ENCODE assay signal across 13 mouse cellular contexts in genomic region chr1:193586896-193587295, GRCm38 (mm10).
DNase-seq lines count a peak whose midpoint lies in the region; ATAC-seq lines count a peak whose summit lies in the region.
"Had no signal": no experiment of that assay in that cellular context is flagged by ENCODE, and none has a peak within 500 bp of the region (broad histone marks: within the 10 kb centered on the region; RNA-seq: fewer than 3 reads in every experiment).

No protein-coding gene starts in this region.

- no peaks in the 10 kb centered on the region for H3K36me3 ChIP-seq in forebrain, embryonic 15.5 days
- H3K36me3 ChIP-seq in forebrain, embryonic 12.5 days (replicated peaks) = no peaks in the 10 kb centered on the region
- H3K36me3 ChIP-seq in neural tube, embryonic 15.5 days = no peaks in the 10 kb centered on the region
- H3K36me3 ChIP-seq: liver, embryonic 13.5 days had no signal

- 32% methylated on average over 6 of the region's 6 CpGs for WGBS in forebrain, embryonic 15.5 days
- WGBS in forebrain, embryonic 12.5 days = 71% methylated on average over 6 of the region's 6 CpGs
- 76% methylated on average over 6 of the region's 6 CpGs for WGBS in neural tube, embryonic 15.5 days

- no peaks in the 10 kb centered on the region for H3K27me3 ChIP-seq in forebrain, embryonic 15.5 days
- H3K27me3 ChIP-seq in forebrain, embryonic 12.5 days = no peaks in the 10 kb centered on the region
- H3K27me3 ChIP-seq in neural tube, embryonic 15.5 days (replicated peaks) = no peaks in the 10 kb centered on the region
- H3K27me3 ChIP-seq: liver, embryonic 13.5 days had no signal

- no peak overlapping the region for H3K9ac ChIP-seq in forebrain, embryonic 15.5 days (replicated peaks)
- H3K9ac ChIP-seq in forebrain, embryonic 12.5 days = no peak overlapping the region
- H3K9ac ChIP-seq in neural tube, embryonic 15.5 days (replicated peaks) = no peak overlapping the region
- H3K9ac ChIP-seq: liver, embryonic 13.5 days had no signal

- no peaks in the 10 kb centered on the region for H3K9me3 ChIP-seq in forebrain, embryonic 15.5 days
- no peaks in the 10 kb centered on the region for H3K9me3 ChIP-seq in forebrain, embryonic 12.5 days
- no peaks in the 10 kb centered on the region for H3K9me3 ChIP-seq in neural tube, embryonic 15.5 days (replicated peaks)
- H3K9me3 ChIP-seq: liver, embryonic 13.5 days had no signal

- peak overlapping the region; percentile 84 for H3K27ac ChIP-seq in forebrain, embryonic 15.5 days (replicated peaks)
- no peak overlapping the region for H3K27ac ChIP-seq in forebrain, embryonic 12.5 days
- H3K27ac ChIP-seq in neural tube, embryonic 15.5 days (replicated peaks) = no peak overlapping the region
- H3K27ac ChIP-seq: liver, embryonic 13.5 days had no signal

- H3K4me2 ChIP-seq in forebrain, embryonic 15.5 days (replicated peaks) = no peak overlapping the region
- H3K4me2 ChIP-seq in forebrain, embryonic 12.5 days = no peak overlapping the region
- H3K4me2 ChIP-seq in neural tube, embryonic 15.5 days = no peak overlapping the region
- H3K4me2 ChIP-seq: liver, embryonic 13.5 days had no signal

- H3K4me1 ChIP-seq in forebrain, embryonic 15.5 days = peaks cover 49% of the 10 kb centered on the region
- H3K4me1 ChIP-seq in forebrain, embryonic 12.5 days = peaks cover 46% of the 10 kb centered on the region
- peaks cover 30% of the 10 kb centered on the region for H3K4me1 ChIP-seq in neural tube, embryonic 15.5 days
- H3K4me1 ChIP-seq: liver, embryonic 13.5 days had no signal

- no peak overlapping the region for H3K4me3 ChIP-seq in forebrain, embryonic 15.5 days
- H3K4me3 ChIP-seq in forebrain, embryonic 12.5 days (replicated peaks) = no peak overlapping the region
- no peak overlapping the region for H3K4me3 ChIP-seq in neural tube, embryonic 15.5 days (replicated peaks)
- H3K4me3 ChIP-seq: liver, embryonic 13.5 days had no signal

- peak; percentile 82 for ATAC-seq in forebrain, embryonic 15.5 days (replicated peaks)
- ATAC-seq in forebrain, embryonic 12.5 days (ENCODE audit: low FRiP score) = no peak
- ATAC-seq in neural tube, embryonic 15.5 days (ENCODE audit: low FRiP score) = no peak

- peak; percentile 34 for DNase-seq in lung, postnatal 10 days
- DNase-seq in lung, postnatal 14 days = no peak
- DNase-seq in left cerebral cortex, adult 9 months (ENCODE audit: low spot score in 2 of 2) = peak; percentile 78 to 84
- no peak for DNase-seq in adrenal gland, postnatal 4 days (ENCODE audit: low spot score in 2 of 2)
- DNase-seq in ovary, postnatal 36 days (ENCODE audit: low spot score) = no peak
- DNase-seq: adrenal gland, postnatal 36 days; cerebellum, postnatal 36 days; kidney, adult 8-10 months; liver, embryonic 13.5 days; midbrain, embryonic 14.5 days had no signal

Comparison
In these comparisons a context has a peak if more than half of its experiments do, and no peak if none do; other contexts are left out.
1. DNase-seq: peak in lung, postnatal 10 days (single experiment) and left cerebral cortex, adult 9 months (2 of 2); none in lung, postnatal 14 days (single experiment), adrenal gland, postnatal 4 days (0 of 2) and ovary, postnatal 36 days (single experiment).